Mouse (Mus musculus): ENCODE results near the gene Arhgap45. TPM values are rescaled to one million over a fixed set of nuclear protein-coding genes. Genes with fewer than 3 reads are reported as not detected.

Gene Arhgap45
- polyA plus RNA-seq, 1 experiment from 2014 or later, result 5.1 TPM

DNA sequence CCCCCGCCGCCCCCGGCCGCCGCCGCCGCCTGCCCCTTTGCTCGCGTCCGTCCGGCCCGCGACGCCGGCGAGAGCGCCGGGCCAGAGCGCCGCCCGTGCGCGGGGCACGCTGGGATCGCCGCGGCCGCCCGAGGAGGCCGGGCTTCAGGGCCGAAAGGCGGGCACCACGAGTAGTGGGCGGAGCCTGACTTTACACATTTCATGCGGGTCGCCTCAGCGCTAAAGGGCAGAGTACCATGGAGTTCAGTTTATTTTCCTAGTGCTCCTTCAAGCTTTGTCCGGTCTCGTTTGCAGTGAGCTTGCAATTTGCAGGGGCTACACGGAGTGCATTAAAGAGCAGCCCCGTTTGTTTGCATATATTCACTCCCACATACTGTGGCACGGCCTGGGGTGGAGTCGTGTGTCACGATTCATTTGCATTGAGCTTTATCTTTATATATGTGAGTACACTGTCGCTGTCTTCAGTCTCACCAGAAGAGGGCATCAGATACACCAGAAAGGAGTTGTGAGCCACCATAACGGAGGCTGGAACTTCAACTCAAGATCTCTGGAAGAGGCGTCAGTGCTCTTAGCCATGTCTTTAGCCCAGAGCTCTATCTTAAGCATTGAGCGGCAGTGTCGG lies 32.1 kb upstream of the Arhgap45 start, which contains the start of gene Tmem259:
Gene Tmem259, minus strand, starts transcription at position 136 of the 622 bp plus-strand sequence.
- peak within 1 kb of the TSS; percentile 96 for H3K9ac ChIP-seq (replicated peaks; ENCODE audit: low read depth, low read length)
- H3K4me2 ChIP-seq (replicated peaks; ENCODE audit: low read depth, low read length), result peak within 1 kb of the TSS; percentile 74

DNA sequence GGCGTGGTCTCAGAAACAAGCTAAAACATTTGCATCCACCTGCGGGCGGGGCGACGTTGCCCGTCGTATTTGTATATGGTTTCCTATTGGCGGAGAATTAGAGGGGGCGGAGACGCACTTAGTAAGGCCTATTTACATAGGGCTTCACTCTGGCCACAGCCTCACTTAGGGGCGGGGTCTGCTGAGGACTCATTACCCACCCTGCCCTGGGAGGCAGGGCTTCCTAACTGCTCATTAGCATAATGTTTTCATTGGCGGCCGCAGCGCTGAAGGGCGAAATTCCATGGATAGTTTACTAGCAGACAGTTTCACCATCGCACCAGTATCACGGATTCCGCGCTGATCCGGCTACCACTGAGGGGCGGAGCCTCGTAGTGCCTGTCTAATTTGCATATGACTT lies 31.6 kb upstream of the Arhgap45 start:
- peak overlapping the region; percentile 96 for H3K9ac ChIP-seq (replicated peaks; ENCODE audit: low read depth, low read length)
- ATAC-seq (ENCODE audit: insufficient number of reproducible peaks, insufficient read depth, low FRiP score, low read depth), result peak; percentile 90
- H3K27me3 ChIP-seq (ENCODE audit: control insufficient read depth, insufficient read depth, low read length), result no peaks in the 10 kb centered on the region
- peaks cover 37% of the 10 kb centered on the region for H3K4me1 ChIP-seq (ENCODE audit: control insufficient read depth, insufficient read depth, low read length)
- under 1% methylated on average over 22 of the region's 22 CpGs for WGBS
- peak overlapping the region; percentile 74 for H3K4me2 ChIP-seq (replicated peaks; ENCODE audit: low read depth, low read length)
- no peaks in the 10 kb centered on the region for H3K9me3 ChIP-seq (ENCODE audit: control insufficient read depth, low read depth, low read length)
- H3K27ac ChIP-seq (ENCODE audit: low read length), result peak overlapping the region; percentile 98
- H3K36me3 ChIP-seq (ENCODE audit: control insufficient read depth, insufficient read depth, low read length), result no peaks in the 10 kb centered on the region
- peak overlapping the region; percentile 75 for H3K4me3 ChIP-seq (ENCODE audit: low read depth, low read length)

More for the DNA sequence above, 32.1 kb upstream of the Arhgap45 start, which contains the start of gene Tmem259:
- H3K4me3 ChIP-seq (ENCODE audit: low read depth, low read length), result peak within 1 kb of the TSS; percentile 75
- H3K9me3 ChIP-seq (ENCODE audit: control insufficient read depth, low read depth, low read length), result no peaks in the 10 kb centered on the region
- peaks cover 2% of the 10 kb centered on the region for H3K36me3 ChIP-seq (ENCODE audit: control insufficient read depth, insufficient read depth, low read length)
- H3K27ac ChIP-seq (ENCODE audit: low read length), result peak within 1 kb of the TSS; percentile 98
- peak; percentile 70 for ATAC-seq (ENCODE audit: insufficient number of reproducible peaks, insufficient read depth, low FRiP score, low read depth)
- under 1% methylated on average over 46 of the region's 49 CpGs for WGBS
- peaks cover 31% of the 10 kb centered on the region for H3K4me1 ChIP-seq (ENCODE audit: control insufficient read depth, insufficient read depth, low read length)
- H3K27me3 ChIP-seq (ENCODE audit: control insufficient read depth, insufficient read depth, low read length), result no peaks in the 10 kb centered on the region

DNA sequence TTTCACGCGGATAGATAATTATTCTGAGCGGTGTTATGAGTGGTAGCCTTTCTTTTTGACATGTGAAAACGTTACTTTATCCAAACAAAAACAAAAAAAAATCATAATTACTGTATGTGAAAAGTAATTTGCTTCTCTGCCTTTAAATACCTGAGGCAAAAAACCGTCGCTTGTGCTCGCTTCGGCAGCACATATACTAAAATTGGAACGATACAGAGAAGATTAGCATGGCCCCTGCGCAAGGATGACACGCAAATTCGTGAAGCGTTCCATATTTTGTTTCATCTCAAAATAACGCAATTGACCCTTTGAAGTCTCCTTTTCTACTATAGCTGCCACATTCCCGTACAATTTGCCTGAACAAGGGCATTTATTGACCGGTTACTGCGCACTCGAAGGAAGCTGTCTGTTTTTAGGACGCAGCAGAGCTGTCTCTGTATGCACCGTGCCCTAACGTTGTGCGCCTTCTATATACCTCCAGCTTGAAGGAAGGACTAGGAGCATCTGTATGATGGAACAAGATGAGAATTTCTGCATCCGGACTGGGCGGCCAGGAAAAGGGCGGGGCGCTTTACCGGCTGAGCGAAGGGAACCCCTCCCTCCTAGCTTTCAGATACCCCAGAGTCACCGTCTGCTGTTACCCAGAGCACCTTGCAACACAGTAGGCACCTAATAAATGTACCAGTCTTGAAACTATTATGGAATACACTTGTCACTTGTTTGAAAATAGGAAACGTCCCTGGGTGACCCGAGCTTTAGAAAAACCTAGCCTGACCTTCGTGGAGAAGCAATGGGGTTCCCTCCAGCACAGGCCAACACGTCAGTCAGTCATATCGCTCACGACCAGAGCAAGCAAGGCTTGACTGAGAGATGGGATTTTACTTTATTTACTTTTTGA lies 30.9 kb upstream of the Arhgap45 start:
- 3% methylated on average over 35 of the region's 35 CpGs for WGBS
- Histone ChIP-seq H3K4me2 (replicated peaks; ENCODE audit: low read depth, low read length) (peak overlapping the region; percentile 53), H3K4me1 (ENCODE audit: control insufficient read depth, insufficient read depth, low read length) (peaks cover 39% of the 10 kb centered on the region), H3K27ac (ENCODE audit: low read length) (peak overlapping the region; percentile 98), H3K9ac (replicated peaks; ENCODE audit: low read depth, low read length) (peak overlapping the region; percentile 55), H3K9me3 (ENCODE audit: control insufficient read depth, low read depth, low read length) (no peaks in the 10 kb centered on the region), H3K4me3 (ENCODE audit: low read depth, low read length) (peak overlapping the region; percentile 75), H3K27me3 (ENCODE audit: control insufficient read depth, insufficient read depth, low read length) (no peaks in the 10 kb centered on the region), H3K36me3 (ENCODE audit: control insufficient read depth, insufficient read depth, low read length) (no peaks in the 10 kb centered on the region; the same call in 1 of the 2 replicates)
- ATAC-seq (ENCODE audit: insufficient number of reproducible peaks, insufficient read depth, low FRiP score, low read depth), result no peak

GRCm38 (mm10) chr10:79986232-79986878 lies 30.1 kb upstream of the Arhgap45 start:
- Histone ChIP-seq H3K9ac (replicated peaks; ENCODE audit: low read depth, low read length) (peak overlapping the region; percentile 37; the same call in 1 of the 2 replicates), H3K27ac (ENCODE audit: low read length) (peak overlapping the region; percentile 98), H3K4me3 (ENCODE audit: low read depth, low read length) (peak overlapping the region; percentile 75), H3K9me3 (ENCODE audit: control insufficient read depth, low read depth, low read length) (peaks cover 3% of the 10 kb centered on the region; the same call in 1 of the 2 replicates), H3K4me1 (ENCODE audit: control insufficient read depth, insufficient read depth, low read length) (peaks cover 44% of the 10 kb centered on the region), H3K27me3 (ENCODE audit: control insufficient read depth, insufficient read depth, low read length) (no peaks in the 10 kb centered on the region), H3K4me2 (replicated peaks; ENCODE audit: low read depth, low read length) (peak overlapping the region; percentile 53), H3K36me3 (ENCODE audit: control insufficient read depth, insufficient read depth, low read length) (no peaks in the 10 kb centered on the region; the same call in 1 of the 2 replicates)
- WGBS, result 26% methylated on average over 6 of the region's 6 CpGs
- ATAC-seq (ENCODE audit: insufficient number of reproducible peaks, insufficient read depth, low FRiP score, low read depth), result no peak

DNA sequence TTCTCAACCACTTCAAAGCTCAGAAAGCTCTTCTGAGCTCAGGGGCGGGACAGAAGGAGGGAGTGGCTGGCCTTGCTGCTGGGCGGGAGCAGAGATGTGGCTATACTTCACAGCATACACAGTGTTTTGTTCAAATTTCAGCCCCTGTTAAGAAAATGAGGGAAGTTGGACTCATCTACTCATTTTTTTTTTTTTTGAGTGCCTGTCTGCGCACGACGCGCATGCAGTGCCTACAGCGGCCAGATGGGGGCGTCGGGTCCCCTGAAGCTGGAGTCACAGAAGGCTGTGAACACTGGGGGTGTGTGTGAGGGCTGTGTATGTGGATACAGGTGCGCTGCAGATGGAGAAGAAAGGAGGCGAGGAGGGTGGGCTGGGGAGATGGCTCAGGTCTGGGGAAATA lies 29.5 kb upstream of the Arhgap45 start:
- WGBS, result 4% methylated on average over 11 of the region's 11 CpGs
- no peak for ATAC-seq (ENCODE audit: insufficient number of reproducible peaks, insufficient read depth, low FRiP score, low read depth)
- Histone ChIP-seq H3K4me2 (replicated peaks; ENCODE audit: low read depth, low read length) (peak overlapping the region; percentile 53), H3K9ac (replicated peaks; ENCODE audit: low read depth, low read length) (no peak overlapping the region), H3K27me3 (ENCODE audit: control insufficient read depth, insufficient read depth, low read length) (no peaks in the 10 kb centered on the region), H3K27ac (ENCODE audit: low read length) (peak overlapping the region; percentile 98), H3K4me1 (ENCODE audit: control insufficient read depth, insufficient read depth, low read length) (peaks cover 44% of the 10 kb centered on the region), H3K9me3 (ENCODE audit: control insufficient read depth, low read depth, low read length) (peaks cover 7% of the 10 kb centered on the region; the same call in 1 of the 2 replicates), H3K4me3 (ENCODE audit: low read depth, low read length) (peak overlapping the region; percentile 76; the same call in 1 of the 2 replicates), H3K36me3 (ENCODE audit: control insufficient read depth, insufficient read depth, low read length) (peaks cover 5% of the 10 kb centered on the region; the same call in 1 of the 2 replicates)

- WGBS, result 9% methylated on average over 27 of the region's 27 CpGs
- H3K4me2 ChIP-seq (replicated peaks; ENCODE audit: low read depth, low read length), result peak overlapping the region; percentile 53
- H3K27me3 ChIP-seq (ENCODE audit: control insufficient read depth, insufficient read depth, low read length), result no peaks in the 10 kb centered on the region
- peak overlapping the region; percentile 85 for H3K9ac ChIP-seq (replicated peaks; ENCODE audit: low read depth, low read length)
- peaks cover 11% of the 10 kb centered on the region; the same call in 1 of the 2 replicates for H3K36me3 ChIP-seq (ENCODE audit: control insufficient read depth, insufficient read depth, low read length)
- ATAC-seq (ENCODE audit: insufficient number of reproducible peaks, insufficient read depth, low FRiP score, low read depth), result no peak
- peak overlapping the region; percentile 76 for H3K4me3 ChIP-seq (ENCODE audit: low read depth, low read length)
- H3K27ac ChIP-seq (ENCODE audit: low read length), result peak overlapping the region; percentile 98
- peaks cover 37% of the 10 kb centered on the region for H3K4me1 ChIP-seq (ENCODE audit: control insufficient read depth, insufficient read depth, low read length)
- H3K9me3 ChIP-seq (ENCODE audit: control insufficient read depth, low read depth, low read length), result peaks cover 7% of the 10 kb centered on the region; the same call in 1 of the 2 replicates
These were observed 28.5 kb upstream of the Arhgap45 start for GRCm38 (mm10) chr10:79987771-79988505.

- under 1% methylated on average over 57 of the region's 59 CpGs for WGBS
- H3K36me3 ChIP-seq (ENCODE audit: control insufficient read depth, insufficient read depth, low read length), result peaks cover 18% of the 10 kb centered on the region
- H3K27me3 ChIP-seq (ENCODE audit: control insufficient read depth, insufficient read depth, low read length), result no peaks in the 10 kb centered on the region
- ATAC-seq (ENCODE audit: insufficient number of reproducible peaks, insufficient read depth, low FRiP score, low read depth), result peak; percentile 26; the same call in 1 of the 2 replicates
- H3K9me3 ChIP-seq (ENCODE audit: control insufficient read depth, low read depth, low read length), result peaks cover 7% of the 10 kb centered on the region; the same call in 1 of the 2 replicates
- peak within 1 kb of the TSS; percentile 76 for H3K4me3 ChIP-seq (ENCODE audit: low read depth, low read length)
- H3K27ac ChIP-seq (ENCODE audit: low read length), result peak within 1 kb of the TSS; percentile 98
- peak within 1 kb of the TSS; percentile 53 for H3K4me2 ChIP-seq (replicated peaks; ENCODE audit: low read depth, low read length)
- H3K9ac ChIP-seq (replicated peaks; ENCODE audit: low read depth, low read length), result peak within 1 kb of the TSS; percentile 85
- peaks cover 32% of the 10 kb centered on the region for H3K4me1 ChIP-seq (ENCODE audit: control insufficient read depth, insufficient read depth, low read length)
These were observed 27.8 kb upstream of the Arhgap45 start, which contains the start of gene Cnn2 for GRCm38 (mm10) chr10:79988506-79989271. Gene Cnn2 (plus strand): TSS chr10:79988584.

All from stomach, embryonic 14.5 days (tissue).